Mouse (Mus musculus) cerebellum, adult 9-10 months (tissue): ENCODE results near the gene Trio.
A peak's percentile ranks its signal among the peaks of the same experiment; 100 is the strongest.

ENCODE experiments used
- DNase-seq: peaks from one replicate; pipeline ENCODE4 v3.0.0; 2022

The Trio gene

GRCm38 (mm10) chr15:27826048-27826637 lies 199.5 kb downstream of the Trio start:
- no peak for DNase-seq

- DNase-seq: no peak
Measured at GRCm38 (mm10) chr15:27825390-27825789, 200.3 kb downstream of the Trio start.

- DNase-seq: no peak
Measured at GRCm38 (mm10) chr15:27823581-27823980, 202.1 kb downstream of the Trio start.

- no peak for DNase-seq
Measured at GRCm38 (mm10) chr15:27822461-27822860, 203.2 kb downstream of the Trio start.

GRCm38 (mm10) chr15:27821651-27822364 lies 203.8 kb downstream of the Trio start:
- DNase-seq: no peak

- peak; percentile 82 for DNase-seq
Measured at GRCm38 (mm10) chr15:27817096-27817495, 208.6 kb downstream of the Trio start.

- DNase-seq: no peak
Measured at GRCm38 (mm10) chr15:27814677-27815391, 210.8 kb downstream of the Trio start.

- no peak for DNase-seq
Measured at GRCm38 (mm10) chr15:27810793-27811488, 214.7 kb downstream of the Trio start.

GRCm38 (mm10) chr15:27810262-27810661 lies 215.4 kb downstream of the Trio start:
- no peak for DNase-seq

- no peak for DNase-seq
Measured at GRCm38 (mm10) chr15:27808596-27809276, 216.9 kb downstream of the Trio start.

GRCm38 (mm10) chr15:27806219-27806618 lies 219.4 kb downstream of the Trio start:
- no peak for DNase-seq

- DNase-seq: no peak
Measured at GRCm38 (mm10) chr15:27805654-27806053, 220.0 kb downstream of the Trio start.

- no peak for DNase-seq
Measured at GRCm38 (mm10) chr15:27804447-27804846, 221.2 kb downstream of the Trio start.

- DNase-seq: peak; percentile 64
Measured at GRCm38 (mm10) chr15:27803568-27804345, 221.9 kb downstream of the Trio start.

- peak; percentile 52 for DNase-seq
Measured at GRCm38 (mm10) chr15:27802243-27802642, 223.4 kb downstream of the Trio start.

GRCm38 (mm10) chr15:27801177-27801576 lies 224.5 kb downstream of the Trio start:
- DNase-seq: peak; percentile 75

- DNase-seq: no peak
Measured at GRCm38 (mm10) chr15:27797480-27798155, 228.0 kb downstream of the Trio start.

- no peak for DNase-seq
Measured at GRCm38 (mm10) chr15:27796868-27797222, 228.8 kb downstream of the Trio start.

- DNase-seq: no peak
Measured at GRCm38 (mm10) chr15:27795942-27796867, 229.4 kb downstream of the Trio start.

GRCm38 (mm10) chr15:27793284-27793683 lies 232.4 kb downstream of the Trio start:
- no peak for DNase-seq
